Mouse (Mus musculus) liver, embryonic 11.5 days (tissue): ENCODE data around the gene Arsa. TPM values are rescaled to one million over a fixed set of nuclear protein-coding genes. Genes with fewer than 3 reads are reported as not detected.

ENCODE experiments used
- ATAC-seq: fragments of 200-750 bp; cut with Nextera tagmentation; replicated peaks from 2 replicates; pipeline ENCODE4 v1.8.0; 2017; ENCODE audit warnings: moderate number of reproducible peaks, mild to moderate bottlenecking, moderate TSS enrichment, moderate library complexity; ENCODE audit not compliant: low FRiP score
- DNase-seq: peaks from one replicate; pipeline ENCODE4 v3.0.0-alpha.2; 2017; ENCODE audit warnings: low spot score
- H3K27ac ChIP-seq: fragments of 300-500 bp; sonication (generic); 2 replicates; pipeline ENCODE4 v1.5.1; 2014; ENCODE audit warnings: mild to moderate bottlenecking, low read depth, low read length, control low read depth
- H3K27me3 ChIP-seq: fragments of 300-500 bp; sonication (generic); replicated peaks from 2 replicates; pipeline ENCODE4 v1.6.1; 2014; ENCODE audit warnings: low read length, mixed read lengths; ENCODE audit not compliant: control insufficient read depth, insufficient read depth
- H3K36me3 ChIP-seq: fragments of 300-500 bp; sonication (generic); 2 replicates; pipeline ENCODE4 v1.6.1; 2014; ENCODE audit warnings: mild to moderate bottlenecking, low read length, moderate library complexity, mixed read lengths; ENCODE audit not compliant: control insufficient read depth, insufficient read depth
- H3K4me1 ChIP-seq: fragments of 300-500 bp; sonication (generic); replicated peaks from 2 replicates; pipeline ENCODE4 v1.6.1; 2014; ENCODE audit warnings: low read length, mixed read lengths; ENCODE audit not compliant: control insufficient read depth, insufficient read depth
- H3K4me2 ChIP-seq: fragments of 300-500 bp; sonication (generic); 2 replicates; pipeline ENCODE4 v1.6.1; 2014; ENCODE audit warnings: mild to moderate bottlenecking, control low read depth, moderate library complexity
- H3K4me3 ChIP-seq: fragments of 300-500 bp; sonication (generic); 2 replicates; pipeline ENCODE4 v1.5.1; 2014; ENCODE audit warnings: low read depth, low read length, control low read depth
- H3K9ac ChIP-seq: fragments of 300-500 bp; sonication (generic); 2 replicates; pipeline ENCODE4 v1.6.1; 2014; ENCODE audit warnings: low read depth, low read length, control low read depth
- H3K9me3 ChIP-seq: fragments of 300-500 bp; sonication (generic); 2 replicates; pipeline ENCODE4 v1.6.1; 2016; ENCODE audit warnings: low read length, inconsistent platforms, mixed read lengths; ENCODE audit not compliant: control insufficient read depth
- WGBS: fragments of 180-500 bp; shearing (Covaris S2); extraction: QIAGEN DNeasy Blood & Tissue Kit; methylation state at CpG from one replicate; pipeline ENCODE4 v1.1.7; 2014; 5-methylcytosine and 5-hydroxymethylcytosine counted together
- polyA plus RNA-seq: library from polyadenylated mRNA; unstranded; fragments of >200 nt; fragmentation: Nextera tagmentation; extraction: Ambion mirVana; gene quantifications from 2 replicates; pipeline ENCODE4 v1.2.1, GENCODE M21; 2014

Gene Arsa
- polyA plus RNA-seq, 1 experiment from 2014 or later = 9.0 TPM

DNA sequence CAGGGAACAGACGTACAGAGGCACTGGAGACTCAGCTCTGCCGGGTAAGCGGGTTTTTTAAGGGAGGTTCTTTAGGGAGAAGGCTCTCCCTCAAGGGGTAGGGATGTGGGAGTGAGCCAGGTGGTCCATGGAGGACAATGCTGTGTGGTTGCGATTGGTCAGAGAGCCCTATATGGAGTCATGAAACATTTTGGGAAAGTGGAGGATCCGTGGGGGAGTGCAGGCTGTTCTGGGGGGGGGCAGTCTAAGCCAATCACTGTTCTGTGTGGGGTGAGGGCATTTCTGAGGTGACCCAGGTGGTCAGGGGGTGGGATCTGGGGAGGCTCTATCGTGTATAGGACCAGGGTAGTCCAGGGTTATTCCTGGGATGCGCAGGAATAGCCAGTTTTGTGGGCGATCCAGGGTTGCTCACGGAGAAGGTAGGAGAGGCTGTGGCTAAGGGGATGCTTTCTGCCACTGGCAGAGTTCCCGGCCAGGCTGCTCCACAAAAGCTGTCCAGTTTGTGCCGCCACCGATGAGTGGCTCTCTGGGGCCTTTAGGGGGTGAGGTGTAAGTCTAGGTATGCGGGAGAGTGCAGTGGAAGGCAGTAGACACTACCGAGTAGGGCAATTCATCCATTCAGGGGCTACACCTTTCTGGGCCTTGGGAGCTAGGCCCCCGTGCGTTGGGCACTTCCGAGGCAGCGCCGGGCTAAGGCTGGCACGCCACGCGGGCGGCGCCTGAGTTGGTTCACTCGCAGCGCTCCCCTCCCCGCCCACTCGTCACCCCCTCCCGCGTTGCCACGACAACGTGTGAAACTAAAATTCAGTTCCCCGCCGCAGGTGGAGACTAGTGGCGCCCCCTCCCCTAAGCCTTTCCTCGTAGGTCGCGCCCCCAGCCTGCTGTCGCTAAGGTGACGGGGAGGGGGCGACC lies 21.1 kb upstream of the Arsa start:
- peak overlapping the region; percentile 77 for H3K4me3 ChIP-seq
- H3K9me3 ChIP-seq = no peaks in the 10 kb centered on the region
- DNase-seq = peak; percentile 53
- peaks cover 16% of the 10 kb centered on the region for H3K27me3 ChIP-seq
- no peak for ATAC-seq
- H3K36me3 ChIP-seq = no peaks in the 10 kb centered on the region
- H3K4me1 ChIP-seq = peaks cover 26% of the 10 kb centered on the region
- peak overlapping the region; percentile 62 for H3K27ac ChIP-seq
- peak overlapping the region; percentile 93 for H3K4me2 ChIP-seq
- peak overlapping the region; percentile 74 for H3K9ac ChIP-seq
- 2% methylated on average over 41 of the region's 41 CpGs for WGBS

DNA sequence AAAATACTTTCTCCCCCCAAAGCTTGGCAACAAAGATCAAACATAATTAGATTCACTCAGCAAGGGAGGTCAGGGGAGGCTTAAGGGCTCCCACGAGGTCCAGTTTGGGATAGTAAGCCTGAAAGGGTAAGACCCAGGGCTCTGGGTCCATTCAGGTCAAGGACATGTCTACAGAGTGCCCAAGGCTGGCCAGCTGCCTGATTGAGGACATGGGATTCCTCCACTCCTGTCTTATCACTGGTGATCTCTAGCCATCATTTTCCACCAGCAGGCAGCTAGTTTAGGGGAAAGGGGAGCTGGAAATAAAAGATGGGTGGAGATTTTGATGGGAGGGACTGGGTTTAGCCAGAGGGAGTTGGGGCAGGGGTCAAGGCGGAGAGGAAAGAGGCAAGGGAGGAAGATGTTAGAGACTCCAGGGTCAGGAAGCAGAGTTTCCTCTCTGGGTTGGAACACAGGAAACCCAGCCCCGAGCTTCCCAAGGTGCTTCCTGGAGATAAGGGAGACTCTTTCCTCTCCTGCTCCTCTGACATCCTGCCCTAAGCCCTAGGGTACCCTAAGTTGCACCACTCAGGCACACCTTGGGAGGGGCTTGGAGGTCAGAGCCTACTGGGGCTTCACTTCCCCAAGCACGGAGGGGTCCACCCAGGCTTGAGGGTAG lies 20.3 kb upstream of the Arsa start:
- DNase-seq (peak; percentile 47), ATAC-seq (peak; percentile 53)
- peak overlapping the region; percentile 40 for H3K9ac ChIP-seq

DNA sequence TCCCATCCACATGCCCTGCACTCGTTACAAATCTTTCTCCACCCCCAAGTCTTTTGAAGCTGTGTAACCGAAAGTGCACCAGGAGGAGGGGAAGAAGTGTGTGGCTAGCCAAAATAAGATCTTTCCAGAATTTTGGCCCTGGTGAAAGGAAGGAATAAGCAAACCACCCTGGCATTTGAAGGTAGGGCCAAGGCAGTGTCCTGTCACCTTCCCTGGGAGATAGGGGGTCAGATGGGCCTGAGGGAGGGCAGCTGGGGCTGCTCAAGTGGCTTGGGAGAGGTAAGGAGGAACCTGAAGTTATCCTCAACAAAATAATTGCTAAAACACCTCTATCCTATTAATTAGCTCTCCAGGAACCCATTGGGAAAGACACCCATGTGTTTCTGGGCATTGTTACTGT lies 19.6 kb upstream of the Arsa start:
- no peak overlapping the region for H3K27ac ChIP-seq

More for the DNA sequence above, 20.3 kb upstream of the Arsa start:
- H3K9me3 ChIP-seq = no peaks in the 10 kb centered on the region
- peak overlapping the region; percentile 93 for H3K4me2 ChIP-seq
- peaks cover 26% of the 10 kb centered on the region for H3K4me1 ChIP-seq
- peaks cover 16% of the 10 kb centered on the region for H3K27me3 ChIP-seq
- peak overlapping the region; percentile 62; the same call in 1 of the 2 replicates for H3K27ac ChIP-seq
- no peaks in the 10 kb centered on the region for H3K36me3 ChIP-seq
- peak overlapping the region; percentile 77 for H3K4me3 ChIP-seq
- WGBS = 13% methylated on average over 4 of the region's 4 CpGs

DNA sequence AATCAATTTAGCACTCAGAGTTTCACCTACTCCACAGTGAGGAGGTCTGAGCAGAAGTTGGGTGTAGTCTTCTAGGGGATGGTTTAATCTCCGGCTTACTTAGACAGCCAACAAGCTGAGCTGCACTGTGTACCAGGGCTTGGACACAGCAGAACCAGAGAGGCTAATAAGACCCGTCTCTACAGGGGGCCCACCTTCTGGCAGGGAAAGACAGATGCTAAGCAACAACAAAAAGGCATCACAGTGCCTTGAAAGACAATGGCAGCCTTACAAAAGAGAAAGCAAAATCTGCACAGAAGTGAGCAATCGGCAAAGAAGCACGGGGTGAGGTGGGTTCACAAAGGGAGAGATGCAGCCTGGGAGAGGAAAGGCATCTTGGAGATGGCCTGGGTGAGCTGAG lies 18.9 kb upstream of the Arsa start:
- no peak overlapping the region for H3K27ac ChIP-seq
- no peak for DNase-seq
- no peak overlapping the region for H3K4me2 ChIP-seq
- H3K9ac ChIP-seq = no peak overlapping the region
- H3K27me3 ChIP-seq = peaks cover 16% of the 10 kb centered on the region
- WGBS = 76% methylated on average over 4 of the region's 4 CpGs
- no peak for ATAC-seq
- no peaks in the 10 kb centered on the region for H3K36me3 ChIP-seq
- H3K9me3 ChIP-seq = no peaks in the 10 kb centered on the region
- no peak overlapping the region for H3K4me3 ChIP-seq
- H3K4me1 ChIP-seq = peaks cover 26% of the 10 kb centered on the region

More for the DNA sequence above, 19.6 kb upstream of the Arsa start:
- Histone ChIP-seq H3K9me3 (no peaks in the 10 kb centered on the region), H3K4me1 (peaks cover 26% of the 10 kb centered on the region), H3K4me3 (no peak overlapping the region), H3K9ac (no peak overlapping the region), H3K36me3 (no peaks in the 10 kb centered on the region), H3K4me2 (no peak overlapping the region), H3K27me3 (peaks cover 16% of the 10 kb centered on the region)
- no peak for ATAC-seq
- WGBS = 67% methylated on average over 2 of the region's 2 CpGs
- no peak for DNase-seq

- Histone ChIP-seq H3K4me3 (no peak overlapping the region), H3K9ac (no peak overlapping the region), H3K27ac (no peak overlapping the region), H3K4me2 (no peak overlapping the region), H3K27me3 (peaks cover 13% of the 10 kb centered on the region), H3K36me3 (no peaks in the 10 kb centered on the region), H3K4me1 (peaks cover 19% of the 10 kb centered on the region), H3K9me3 (no peaks in the 10 kb centered on the region)
- ATAC-seq = no peak
- WGBS = 70% methylated on average over 4 of the region's 4 CpGs
- DNase-seq = no peak
Observed at GRCm38 (mm10) chr15:89494970-89495369, 17.7 kb upstream of the Arsa start.

DNA sequence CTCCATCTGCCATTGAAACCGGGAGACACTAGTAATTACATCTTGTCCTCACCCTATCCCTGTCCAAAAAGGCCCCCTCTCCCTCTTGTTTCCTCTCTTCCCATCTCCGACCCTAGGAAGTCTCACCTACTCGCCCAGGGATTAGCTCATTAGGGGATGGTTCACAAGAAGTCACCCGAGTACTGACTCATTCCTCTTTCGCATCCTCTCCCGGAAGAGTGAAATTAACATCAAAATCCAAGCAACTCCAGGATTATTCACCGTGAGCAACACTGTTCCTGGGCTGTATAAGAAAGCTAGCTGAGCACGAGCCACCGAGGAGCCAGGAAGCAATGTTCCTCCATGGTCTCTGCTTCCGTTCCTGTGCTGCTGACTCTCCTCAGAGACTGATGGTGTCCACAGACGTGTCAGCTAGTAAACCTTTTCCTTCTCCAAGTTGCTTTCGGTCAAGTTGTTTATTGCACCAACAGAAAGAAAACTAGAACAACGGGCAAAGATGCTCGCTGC lies 11.4 kb upstream of the Arsa start:
- DNase-seq (no peak), ATAC-seq (no peak)
- Histone ChIP-seq H3K36me3 (no peaks in the 10 kb centered on the region), H3K27ac (no peak overlapping the region), H3K4me1 (no peaks in the 10 kb centered on the region), H3K4me2 (no peak overlapping the region), H3K4me3 (no peak overlapping the region), H3K9ac (no peak overlapping the region), H3K9me3 (no peaks in the 10 kb centered on the region), H3K27me3 (no peaks in the 10 kb centered on the region)
- WGBS = 39% methylated on average over 14 of the region's 14 CpGs

DNA sequence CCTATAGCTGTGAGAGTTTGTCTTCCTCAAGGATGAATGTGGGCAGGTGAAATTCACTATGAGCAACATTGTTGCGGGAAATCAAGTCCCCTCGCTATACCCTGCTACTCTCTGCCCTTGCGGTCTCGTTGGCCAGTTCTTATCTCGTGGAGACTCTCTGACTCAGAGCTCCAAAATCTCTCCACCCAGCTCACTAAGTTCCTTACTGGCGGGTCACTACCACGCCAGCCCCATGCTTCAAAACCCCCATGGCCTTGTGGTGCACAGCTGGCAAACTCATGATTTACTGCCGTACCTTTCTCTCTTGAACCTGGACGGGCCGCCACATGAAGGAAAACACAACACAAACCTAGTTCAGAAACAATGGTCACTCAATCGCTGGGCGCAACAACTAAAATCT lies 11.0 kb upstream of the Arsa start:
- ATAC-seq = no peak

DNA sequence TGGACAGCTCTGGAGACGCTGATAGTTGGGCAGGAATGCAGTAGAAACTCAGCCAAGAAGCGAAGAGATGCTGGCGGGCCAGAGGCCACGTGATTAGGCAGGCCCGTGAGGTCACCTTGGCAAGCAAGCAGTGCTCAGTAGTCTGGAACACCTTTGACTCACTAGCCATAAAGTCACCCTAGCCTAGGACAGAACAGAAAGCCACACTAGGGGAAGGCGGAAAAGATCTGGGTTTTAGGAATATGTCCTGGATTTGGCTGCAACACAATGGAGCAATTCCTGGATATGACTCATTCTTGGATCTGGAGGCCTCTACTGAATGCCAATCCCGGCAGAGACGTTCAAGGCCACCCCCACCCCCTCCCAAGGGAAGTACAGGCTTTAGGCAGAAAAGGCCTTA lies 3.4 kb upstream of the Arsa start:
- Histone ChIP-seq H3K27ac (no peak overlapping the region), H3K4me1 (peaks cover 11% of the 10 kb centered on the region), H3K36me3 (no peaks in the 10 kb centered on the region), H3K4me3 (no peak overlapping the region), H3K9ac (no peak overlapping the region), H3K27me3 (no peaks in the 10 kb centered on the region), H3K9me3 (no peaks in the 10 kb centered on the region), H3K4me2 (no peak overlapping the region)
- no peak for ATAC-seq
- DNase-seq = no peak
- WGBS = 77% methylated on average over 8 of the region's 8 CpGs

More for the DNA sequence above, 11.0 kb upstream of the Arsa start:
- Histone ChIP-seq H3K9ac (no peak overlapping the region), H3K27ac (no peak overlapping the region), H3K9me3 (no peaks in the 10 kb centered on the region), H3K4me1 (no peaks in the 10 kb centered on the region), H3K4me2 (no peak overlapping the region), H3K27me3 (no peaks in the 10 kb centered on the region), H3K36me3 (no peaks in the 10 kb centered on the region), H3K4me3 (no peak overlapping the region)
- DNase-seq = no peak
- 51% methylated on average over 12 of the region's 12 CpGs for WGBS
